Mouse (Mus musculus) ES-Bruce4 (cell line): ENCODE measurements around the gene Best2.

Experiments used
- CTCF ChIP-seq: IDR thresholded peaks from one replicate; pipeline ENCODE4 v1.8.1; 2011; ENCODE audit warnings: low read depth, low read length
- EP300 ChIP-seq: IDR thresholded peaks from 2 replicates; pipeline ENCODE4 v1.6.1; 2011; ENCODE audit warnings: low read depth, low read length; ENCODE audit not compliant: insufficient read depth
- POLR2A ChIP-seq: IDR thresholded peaks from one replicate; pipeline ENCODE4 v1.8.1; 2011; ENCODE audit warnings: low read length; ENCODE audit not compliant: insufficient read depth

GRCm38 (mm10) chr8:85013230-85013840 lies 996 bp downstream of the Best2 start:
- peak; percentile 85 for TF ChIP-seq CTCF
- TF ChIP-seq POLR2A = no peak
- TF ChIP-seq EP300 = no peak
